Mouse (Mus musculus): ENCODE results near the gene Smad6. TPM values are rescaled to one million over a fixed set of nuclear protein-coding genes. Genes with fewer than 3 reads are reported as not detected.
A peak's percentile ranks its signal among the peaks of the same experiment; 100 is the strongest.

The Smad6 gene
- total RNA-seq, 2 experiments from 2014 or later: 2.6 to 2.9 TPM

DNA sequence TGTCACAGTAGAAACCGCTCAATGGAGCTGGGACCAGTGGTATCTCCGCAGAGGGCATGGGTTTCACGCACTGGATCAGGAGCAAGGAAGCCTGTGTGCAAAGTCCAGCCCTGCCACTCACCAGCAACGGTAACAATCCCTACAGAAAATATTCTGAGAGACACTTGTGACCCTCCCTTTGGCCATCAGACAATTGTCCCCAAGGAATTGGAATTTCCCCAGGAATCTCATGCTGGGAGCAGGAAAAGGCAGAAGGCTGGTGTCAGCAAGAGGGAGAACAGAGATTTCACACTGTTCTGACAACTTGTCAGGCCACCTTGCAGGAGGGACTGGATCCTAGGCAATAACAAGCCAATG lies 61.1 kb downstream of the Smad6 start:
- no peak for DNase-seq (ENCODE audit: low spot score in 2 of 2)

GRCm38 (mm10) chr9:63959933-63960828 lies 61.7 kb downstream of the Smad6 start:
- DNase-seq (ENCODE audit: low spot score in 2 of 2): no peak

DNA sequence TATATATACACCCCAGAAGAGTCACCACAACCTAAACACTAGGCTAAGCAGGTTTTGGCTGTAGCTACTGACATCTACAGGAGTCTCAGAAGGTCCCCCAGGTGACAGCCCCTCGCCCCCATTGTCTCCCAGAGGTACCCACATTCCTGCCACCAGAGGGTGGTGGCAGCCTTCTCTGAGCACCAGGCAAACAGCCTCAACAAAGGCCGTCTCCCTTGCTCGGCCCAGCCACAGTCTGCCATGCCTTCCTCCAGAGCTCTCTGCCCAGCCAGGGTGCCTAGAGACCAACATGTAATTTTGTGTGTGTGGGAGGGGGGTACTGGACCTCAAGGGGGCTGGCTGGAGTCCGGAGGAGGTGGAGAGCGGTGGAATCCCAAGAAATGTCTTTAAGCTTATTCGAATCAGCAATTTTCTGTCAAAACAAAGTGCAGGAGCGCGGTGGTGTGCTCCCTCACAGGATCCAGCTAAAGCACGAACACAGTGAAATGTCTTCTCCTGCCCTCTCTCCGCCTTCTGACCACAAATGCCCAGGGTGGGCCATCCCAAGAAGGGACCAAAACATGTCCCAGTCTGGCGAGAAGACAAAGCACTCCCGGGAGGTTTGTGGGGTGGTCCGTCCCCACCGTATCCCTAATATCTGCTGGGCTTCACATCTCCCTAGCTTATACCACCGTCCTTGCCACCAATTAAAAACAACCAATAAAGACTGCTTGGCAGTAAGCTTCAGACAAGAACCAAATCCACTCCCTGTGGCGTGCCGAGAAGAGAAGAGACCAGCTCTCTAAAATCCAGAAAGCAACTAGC lies 62.5 kb downstream of the Smad6 start:
- DNase-seq (ENCODE audit: low spot score in 2 of 2): peak in 1 of 2 experiments; percentile 48

GRCm38 (mm10) chr9:63958337-63959030 lies 63.4 kb downstream of the Smad6 start:
- no peak for DNase-seq (ENCODE audit: low spot score in 2 of 2)

DNA sequence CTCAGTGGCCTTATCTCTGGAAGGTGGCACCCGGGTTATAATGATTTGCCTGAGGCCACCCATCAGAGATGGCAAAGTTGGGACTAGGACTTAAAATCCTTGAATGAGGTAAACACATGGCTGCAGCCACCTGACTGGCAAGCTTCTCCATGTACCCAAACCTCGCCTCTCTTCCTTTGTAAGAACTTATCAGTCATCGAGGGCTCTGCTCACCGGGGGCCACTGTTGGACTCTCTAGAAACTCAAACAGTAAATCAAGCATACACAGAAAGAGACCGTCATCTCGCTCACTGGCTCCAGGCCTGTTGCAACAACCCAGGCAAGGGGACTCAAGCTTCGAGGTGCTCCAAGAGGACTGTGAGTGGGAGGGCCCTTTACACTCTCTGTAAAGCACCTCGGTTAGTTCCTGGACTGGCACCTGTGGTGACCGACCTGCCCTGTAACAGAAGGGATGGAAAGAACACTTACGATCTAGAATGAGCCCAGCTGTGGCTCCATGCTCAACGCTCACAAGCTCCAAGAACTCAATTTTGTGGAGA lies 64.1 kb downstream of the Smad6 start:
- DNase-seq (ENCODE audit: low spot score in 2 of 2): no peak

- peak; percentile 72 to 73 for DNase-seq (ENCODE audit: low spot score in 2 of 2)
Observed at GRCm38 (mm10) chr9:63956052-63956451, 65.8 kb downstream of the Smad6 start.

- DNase-seq (ENCODE audit: low spot score in 2 of 2): peak in 1 of 2 experiments; percentile 17
Observed at GRCm38 (mm10) chr9:63953691-63954090, 68.2 kb downstream of the Smad6 start.

- DNase-seq (ENCODE audit: low spot score in 2 of 2): no peak
Observed at GRCm38 (mm10) chr9:63952591-63952990, 69.3 kb downstream of the Smad6 start.

DNA sequence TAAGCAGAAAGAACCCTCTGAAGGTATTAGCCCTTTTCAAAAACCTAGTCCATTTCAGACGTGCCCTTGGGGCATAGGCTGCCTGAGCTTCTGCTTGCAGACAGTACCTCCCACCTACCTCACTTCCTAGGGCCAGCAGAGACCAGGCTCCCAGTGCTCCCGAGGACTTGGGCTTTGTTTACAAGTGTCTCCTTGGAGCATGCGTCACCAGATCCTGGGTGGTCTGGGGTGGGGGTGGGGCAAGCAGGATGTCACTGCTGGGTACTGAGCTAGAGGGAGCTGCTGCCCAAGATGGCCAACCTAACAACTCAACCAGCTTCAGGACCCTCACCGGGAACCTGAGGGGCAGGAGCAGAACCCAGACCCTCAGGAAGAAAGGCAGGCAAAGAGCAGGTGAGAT lies 71.5 kb downstream of the Smad6 start:
- DNase-seq (ENCODE audit: low spot score in 2 of 2): no peak

DNA sequence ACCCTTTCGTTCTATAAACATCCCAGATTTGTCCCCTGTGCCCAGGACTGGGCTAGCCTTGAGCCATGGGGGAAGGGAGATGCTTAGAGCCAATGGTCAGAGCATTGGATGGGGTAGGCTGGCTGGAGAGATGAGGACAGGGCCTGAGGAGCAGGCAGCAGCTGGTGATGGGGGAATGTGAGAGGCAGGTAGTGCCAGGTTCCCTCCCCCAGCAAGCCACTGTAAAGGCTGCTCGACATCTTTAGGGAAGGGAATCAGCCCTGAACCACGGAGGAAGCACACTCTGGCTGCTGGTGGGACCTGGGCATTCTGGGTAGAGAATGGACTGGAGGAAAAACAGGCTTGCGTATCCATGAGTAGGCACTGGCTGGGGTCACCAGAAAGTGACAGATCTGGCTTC lies 72.5 kb downstream of the Smad6 start:
- DNase-seq (ENCODE audit: low spot score in 2 of 2): no peak

DNA sequence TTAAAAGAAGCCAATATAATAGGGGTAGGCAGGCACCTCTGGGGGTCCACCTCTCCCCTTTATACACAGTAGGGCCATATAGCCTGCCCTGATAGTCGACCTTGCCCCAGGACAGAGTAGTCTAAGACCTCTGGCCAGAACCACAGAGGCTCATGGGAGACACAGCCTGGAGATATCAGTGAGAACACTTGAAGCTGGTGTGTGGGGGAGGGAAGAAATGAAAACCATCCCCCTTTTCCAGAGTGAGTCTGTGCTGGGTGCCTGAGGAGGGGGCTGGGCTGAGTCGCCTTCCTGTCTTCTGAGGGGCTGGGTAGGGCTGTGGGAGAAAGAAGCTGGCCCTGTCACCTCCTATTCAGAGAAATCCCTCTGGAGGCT lies 79.3 kb downstream of the Smad6 start:
- DNase-seq (ENCODE audit: low spot score in 2 of 2): no peak

DNA sequence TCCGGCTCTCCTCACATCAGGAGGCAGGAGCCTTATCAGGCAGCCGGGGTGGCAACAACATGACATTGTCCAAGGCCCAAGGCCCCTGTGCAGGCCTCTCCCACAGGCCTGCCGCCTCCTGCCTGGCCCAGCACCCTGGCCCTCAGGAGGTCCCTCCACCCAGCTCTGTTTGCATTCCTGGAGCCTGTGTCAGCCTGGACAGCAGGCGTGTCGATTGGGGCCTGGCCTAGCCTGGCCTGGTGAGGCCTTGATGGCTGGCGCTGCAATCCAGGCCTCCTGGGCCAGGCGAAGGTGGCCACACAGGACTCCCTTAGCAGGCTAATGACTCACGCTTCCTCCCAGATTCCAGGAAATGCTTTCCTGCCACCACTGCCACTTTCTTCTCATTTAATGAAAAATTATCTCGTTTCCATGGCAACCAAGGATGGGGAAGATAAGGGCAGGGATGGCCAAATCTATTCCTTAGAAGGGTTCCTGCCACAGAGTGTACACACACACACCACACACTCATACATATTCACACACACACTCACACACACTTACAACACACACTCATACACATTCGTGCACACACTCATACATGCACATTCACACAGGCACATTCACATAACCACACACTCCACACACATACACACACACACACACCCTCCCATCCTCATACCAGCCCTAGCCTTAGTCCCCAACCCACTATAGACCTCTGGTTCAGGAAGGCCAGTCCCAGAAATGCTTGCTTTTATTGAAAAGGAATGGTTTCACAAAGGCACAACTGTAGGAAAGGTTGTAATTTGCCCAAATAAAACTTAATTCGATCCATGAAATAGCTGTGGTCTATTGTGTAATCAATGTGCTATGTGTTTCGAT lies 79.9 kb downstream of the Smad6 start:
- no peak for DNase-seq (ENCODE audit: low spot score in 2 of 2)

- DNase-seq (ENCODE audit: low spot score in 2 of 2): no peak
Observed at GRCm38 (mm10) chr9:63936256-63936655, 85.6 kb downstream of the Smad6 start.

DNA sequence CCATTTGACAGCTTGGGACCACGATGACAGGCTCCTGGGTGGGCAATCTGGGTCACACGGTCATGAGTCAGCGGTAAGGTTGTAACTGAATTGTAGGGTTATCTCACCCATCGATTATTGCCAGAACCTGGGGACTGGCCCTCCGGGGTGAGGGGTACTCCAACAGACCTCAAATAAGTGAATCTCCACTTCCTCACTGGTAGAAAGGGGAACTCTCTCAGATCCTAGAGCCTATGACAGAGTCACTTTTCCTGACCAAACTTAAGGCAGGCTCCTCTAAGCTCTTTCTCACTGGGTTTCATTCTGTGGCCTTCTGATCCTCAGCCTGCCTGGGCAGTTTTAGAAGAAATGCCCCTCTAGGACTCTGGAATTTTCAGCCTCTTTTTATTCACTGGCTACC lies 88.8 kb downstream of the Smad6 start:
- no peak for DNase-seq (ENCODE audit: low spot score in 2 of 2)

- no peak for DNase-seq (ENCODE audit: low spot score in 2 of 2)
Observed at GRCm38 (mm10) chr9:63927340-63928049, 94.4 kb downstream of the Smad6 start.

- DNase-seq (ENCODE audit: low spot score in 2 of 2): no peak
Observed at GRCm38 (mm10) chr9:63926377-63926776, 95.5 kb downstream of the Smad6 start.

DNA sequence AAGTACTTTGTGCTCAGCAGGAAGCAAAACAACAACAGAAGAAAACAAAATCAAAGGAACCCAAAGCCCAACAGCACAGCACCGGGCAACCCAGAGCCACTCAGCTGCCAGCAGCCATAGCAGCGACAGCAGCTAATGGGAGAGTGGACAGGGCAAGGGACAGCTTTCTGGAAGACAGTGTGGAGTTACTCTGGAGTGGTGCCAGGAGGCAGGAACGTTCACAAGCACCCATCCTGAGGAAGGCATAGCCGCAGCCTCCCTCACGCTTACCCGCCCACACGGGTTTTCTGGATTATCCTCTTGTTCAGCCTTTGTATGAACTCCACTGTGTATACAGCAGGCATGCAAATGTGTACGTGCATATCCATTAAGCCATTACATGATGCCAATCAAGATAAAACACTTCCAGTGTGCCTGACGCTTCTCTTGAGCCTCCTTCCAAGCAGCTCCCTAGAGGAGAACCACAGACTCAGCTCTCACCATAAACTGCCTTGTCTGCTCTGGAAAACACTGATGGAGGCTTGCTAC lies 98.6 kb downstream of the Smad6 start:
- no peak for DNase-seq (ENCODE audit: low spot score in 2 of 2)

DNA sequence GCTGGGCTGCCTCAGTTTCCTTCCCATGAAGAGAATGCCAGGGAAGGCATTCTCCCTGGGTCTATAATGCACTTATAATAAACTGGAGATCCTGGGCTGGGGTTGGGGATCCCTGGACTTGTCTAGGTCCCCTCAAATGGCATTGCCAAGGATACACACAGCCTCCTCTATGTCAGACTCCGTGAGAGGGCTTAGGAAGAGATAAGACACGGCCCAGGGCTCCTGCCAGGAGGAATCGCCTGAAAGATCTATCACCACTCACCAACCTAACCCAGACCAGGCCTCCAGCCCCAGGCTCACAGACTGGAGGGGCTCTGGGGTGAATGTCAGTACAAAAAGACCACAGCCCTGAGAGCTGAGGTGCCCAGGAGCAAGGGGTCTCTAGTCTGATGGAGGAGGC lies 102.2 kb downstream of the Smad6 start:
- DNase-seq (ENCODE audit: low spot score in 2 of 2): no peak

DNA sequence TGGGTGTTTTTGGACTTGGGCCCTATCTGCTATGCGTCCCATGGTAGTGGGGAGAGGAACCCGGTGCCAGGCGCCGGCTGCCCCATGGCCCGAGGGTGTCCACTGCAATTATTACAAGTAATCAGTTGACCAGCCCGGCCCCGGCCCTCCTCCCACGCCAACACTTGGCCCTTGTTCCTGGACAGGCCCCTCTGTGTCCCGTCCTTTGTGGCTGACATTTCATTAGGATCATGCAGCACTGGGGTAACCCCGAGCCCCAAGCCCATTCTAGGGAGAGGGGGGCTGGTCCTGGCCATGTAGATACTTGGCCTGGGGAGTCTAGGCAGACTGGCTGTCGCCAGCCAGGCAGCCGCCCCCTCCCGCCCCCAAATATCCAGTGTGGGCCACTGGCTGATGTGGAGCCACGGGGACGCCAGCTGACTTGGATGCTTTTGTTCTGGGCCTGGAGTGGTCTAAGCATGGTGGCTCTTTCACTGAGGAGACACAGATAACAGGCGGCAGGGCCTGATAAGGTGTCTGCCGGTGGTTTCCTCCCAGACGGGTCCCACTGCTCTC lies 102.8 kb downstream of the Smad6 start:
- DNase-seq (ENCODE audit: low spot score in 2 of 2): peak in 1 of 2 experiments; percentile 20

Measured in layer of hippocampus, postnatal 14 days (tissue).